Mouse (Mus musculus) lung, embryonic 14.5 days (tissue): ENCODE measurements at regions not wholly inside any gene's neighbourhood (a gene's known extent, or its start where the extent isn't known, plus 50 kb on each side); places are given as distances from the start of the nearest gene placed in this dataset.
A peak's percentile ranks its signal among the peaks of the same experiment; 100 is the strongest.

ENCODE experiments used
- ATAC-seq: fragments of 200-750 bp; cut with Nextera tagmentation; 2 replicates; pipeline ENCODE4 v1.8.0; 2017; ENCODE audit warnings: mild to moderate bottlenecking, moderate TSS enrichment, moderate library complexity; ENCODE audit not compliant: insufficient read depth
- DNase-seq: peaks from one replicate; pipeline ENCODE4 v3.0.0-alpha.2; 2015
- H3K27ac ChIP-seq: fragments of 300-500 bp; sonication (generic); 2 replicates; pipeline ENCODE4 v1.5.1; 2014; ENCODE audit warnings: low read depth, mild to moderate bottlenecking, moderate library complexity
- H3K27me3 ChIP-seq: fragments of 300-500 bp; sonication (generic); 2 replicates; pipeline ENCODE4 v1.6.1; 2014; ENCODE audit warnings: low read length, control low read depth; ENCODE audit not compliant: insufficient read depth
- H3K36me3 ChIP-seq: fragments of 300-500 bp; sonication (generic); 2 replicates; pipeline ENCODE4 v1.6.1; 2014; ENCODE audit warnings: control low read depth; ENCODE audit not compliant: insufficient read depth
- H3K4me1 ChIP-seq: fragments of 300-500 bp; sonication (generic); 2 replicates; pipeline ENCODE4 v1.6.1; 2014; ENCODE audit warnings: antibody characterized with exemption, control low read depth; ENCODE audit not compliant: insufficient read depth
- H3K4me2 ChIP-seq: fragments of 300-500 bp; sonication (generic); 2 replicates; pipeline ENCODE4 v1.6.1; 2014; ENCODE audit warnings: mild to moderate bottlenecking
- H3K4me3 ChIP-seq: fragments of 300-500 bp; sonication (generic); 2 replicates; pipeline ENCODE4 v1.5.1; 2014; ENCODE audit warnings: low read depth, low read length
- H3K9ac ChIP-seq: fragments of 300-500 bp; sonication (generic); 2 replicates; pipeline ENCODE4 v1.6.1; 2014
- H3K9me3 ChIP-seq: fragments of 300-500 bp; sonication (generic); 2 replicates; pipeline ENCODE4 v1.6.1; 2016; ENCODE audit warnings: low read depth, low read length, control low read depth
- CTCF ChIP-seq: IDR thresholded peaks from 2 replicates; pipeline ENCODE4 v1.5.1; 2016; ENCODE audit warnings: antibody characterized with exemption, low read depth
- WGBS: fragments of 180-500 bp; shearing (Covaris S2); extraction: QIAGEN DNeasy Blood & Tissue Kit; methylation state at CpG from one replicate; pipeline ENCODE4 v1.1.7; 2014; 5-methylcytosine and 5-hydroxymethylcytosine counted together

DNA sequence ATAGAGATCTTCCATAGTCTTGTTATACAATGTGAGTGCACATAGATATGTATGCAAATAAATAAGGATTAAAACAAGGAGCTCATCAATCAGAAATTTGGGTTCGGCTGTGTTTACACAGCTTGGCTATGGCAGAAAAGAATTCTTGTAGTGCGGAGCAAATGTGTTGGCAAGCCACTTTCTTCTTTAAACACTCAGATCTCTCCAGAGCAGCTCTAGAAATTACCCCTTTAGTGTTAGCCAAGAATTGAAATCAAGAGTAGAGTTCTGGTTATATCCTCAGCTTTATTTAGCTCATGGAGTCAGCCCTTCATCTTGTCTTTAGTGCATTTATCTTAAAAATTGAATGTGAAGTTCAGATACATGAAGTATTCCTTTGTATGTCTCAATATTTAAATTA lies 164.5 kb upstream of the Fam84a start:
- peak; percentile 49; the same call in 1 of the 2 replicates for ATAC-seq
- no peaks in the 10 kb centered on the region for H3K27me3 ChIP-seq
- no peak overlapping the region for H3K27ac ChIP-seq
- peak; percentile 53 for DNase-seq
- 21% methylated on average over 2 of the region's 2 CpGs for WGBS
- H3K9ac ChIP-seq, result no peak overlapping the region
- H3K4me1 ChIP-seq, result no peaks in the 10 kb centered on the region
- no peak overlapping the region for H3K4me2 ChIP-seq
- H3K36me3 ChIP-seq, result no peaks in the 10 kb centered on the region
- H3K4me3 ChIP-seq, result no peak overlapping the region
- H3K9me3 ChIP-seq, result no peaks in the 10 kb centered on the region
- no peak for TF ChIP-seq CTCF

DNA sequence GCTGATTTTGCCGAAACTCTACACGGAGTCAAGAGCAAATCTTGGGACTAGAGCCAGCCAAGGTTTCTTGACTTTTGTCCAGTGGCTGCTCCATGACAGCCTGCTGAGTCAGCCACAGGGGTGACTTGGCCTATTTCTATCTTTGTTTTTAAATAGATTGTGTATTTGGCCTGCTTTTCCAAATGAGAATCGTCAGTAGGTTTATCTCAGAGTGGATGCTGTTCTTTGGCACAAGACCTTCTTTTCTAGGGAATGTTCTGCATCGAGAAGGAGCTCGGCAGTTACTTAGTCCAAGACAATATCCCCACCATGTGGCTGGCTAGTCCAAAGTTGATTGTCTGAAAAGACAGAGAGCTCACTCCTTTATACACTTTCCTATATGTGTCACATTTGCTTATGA lies 163.9 kb upstream of the Fam84a start:
- H3K4me2 ChIP-seq, result no peak overlapping the region
- peak; percentile 74 for DNase-seq
- no peak overlapping the region for H3K9ac ChIP-seq
- no peak overlapping the region for H3K4me3 ChIP-seq
- ATAC-seq, result peak; percentile 83
- no peak overlapping the region for H3K27ac ChIP-seq
- 39% methylated on average over 5 of the region's 5 CpGs for WGBS
- no peaks in the 10 kb centered on the region for H3K27me3 ChIP-seq
- no peaks in the 10 kb centered on the region for H3K9me3 ChIP-seq
- peak; percentile 42 for TF ChIP-seq CTCF
- H3K4me1 ChIP-seq, result no peaks in the 10 kb centered on the region
- H3K36me3 ChIP-seq, result no peaks in the 10 kb centered on the region

- H3K27ac ChIP-seq, result no peak overlapping the region
- H3K36me3 ChIP-seq, result no peaks in the 10 kb centered on the region
- WGBS, result 34% methylated on average over 2 of the region's 2 CpGs
- H3K4me1 ChIP-seq, result 0 out of 2 replicates have a peak, but pooled peaks cover 3% of the 10 kb centered on the region
- H3K9me3 ChIP-seq, result no peaks in the 10 kb centered on the region
- H3K4me3 ChIP-seq, result no peak overlapping the region
- no peak for ATAC-seq
- no peak overlapping the region for H3K4me2 ChIP-seq
- DNase-seq, result no peak
- H3K27me3 ChIP-seq, result no peaks in the 10 kb centered on the region
- H3K9ac ChIP-seq, result no peak overlapping the region
- no peak for TF ChIP-seq CTCF
Measured at GRCm38 (mm10) chr12:14302366-14302930, 150.6 kb upstream of the Fam84a start.

DNA sequence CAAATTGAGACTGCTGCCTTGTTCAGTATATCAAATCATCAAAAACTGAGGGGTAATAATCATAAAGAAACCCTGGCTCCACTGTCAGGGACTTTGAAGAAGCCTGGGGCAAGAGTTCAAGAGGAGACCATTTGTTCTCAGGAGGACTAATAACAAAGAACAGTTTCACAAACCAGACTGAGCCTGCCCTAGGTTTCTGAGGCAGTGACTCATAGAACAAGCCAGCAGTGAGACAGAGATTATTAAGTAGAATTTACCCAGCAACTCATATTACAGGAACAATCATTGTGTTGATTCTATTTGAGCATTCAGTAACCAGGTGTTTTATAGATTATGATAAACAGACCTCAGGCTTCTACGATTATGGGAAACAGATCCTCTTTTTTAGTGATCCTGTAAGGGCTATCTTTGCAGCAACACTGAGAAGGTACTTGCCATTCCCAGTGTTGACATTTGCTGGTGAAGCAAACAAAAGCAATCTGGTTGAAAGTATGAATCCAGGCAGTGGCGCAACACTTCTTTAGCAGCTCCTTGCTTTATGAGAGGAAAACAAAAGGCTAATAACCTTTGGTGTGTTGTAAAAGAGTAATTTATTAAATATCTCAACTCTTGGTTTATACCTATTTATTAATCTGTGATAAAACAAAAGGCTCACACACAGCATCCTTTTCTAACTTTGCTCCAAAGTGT lies 150.0 kb upstream of the Fam84a start:
- ATAC-seq (no peak), DNase-seq (peak; percentile 5)
- H3K27me3 ChIP-seq, result no peaks in the 10 kb centered on the region
- no peaks in the 10 kb centered on the region for H3K9me3 ChIP-seq
- TF ChIP-seq CTCF, result no peak
- no peaks in the 10 kb centered on the region for H3K36me3 ChIP-seq
- no peak overlapping the region for H3K4me2 ChIP-seq
- H3K4me3 ChIP-seq, result no peak overlapping the region
- H3K27ac ChIP-seq, result no peak overlapping the region
- 51% methylated on average over 2 of the region's 2 CpGs for WGBS
- H3K9ac ChIP-seq, result no peak overlapping the region
- H3K4me1 ChIP-seq, result 0 out of 2 replicates have a peak, but pooled peaks cover 3% of the 10 kb centered on the region

- H3K4me2 ChIP-seq, result no peak overlapping the region
- 78% methylated on average over 3 of the region's 3 CpGs for WGBS
- H3K27ac ChIP-seq, result no peak overlapping the region
- no peaks in the 10 kb centered on the region for H3K9me3 ChIP-seq
- H3K9ac ChIP-seq, result no peak overlapping the region
- no peaks in the 10 kb centered on the region for H3K27me3 ChIP-seq
- H3K36me3 ChIP-seq, result no peaks in the 10 kb centered on the region
- no peaks in the 10 kb centered on the region for H3K4me1 ChIP-seq
- no peak for TF ChIP-seq CTCF
- DNase-seq, result no peak
- no peak for ATAC-seq
- H3K4me3 ChIP-seq, result no peak overlapping the region
Measured at GRCm38 (mm10) chr12:14292083-14292482, 140.2 kb upstream of the Fam84a start.

DNA sequence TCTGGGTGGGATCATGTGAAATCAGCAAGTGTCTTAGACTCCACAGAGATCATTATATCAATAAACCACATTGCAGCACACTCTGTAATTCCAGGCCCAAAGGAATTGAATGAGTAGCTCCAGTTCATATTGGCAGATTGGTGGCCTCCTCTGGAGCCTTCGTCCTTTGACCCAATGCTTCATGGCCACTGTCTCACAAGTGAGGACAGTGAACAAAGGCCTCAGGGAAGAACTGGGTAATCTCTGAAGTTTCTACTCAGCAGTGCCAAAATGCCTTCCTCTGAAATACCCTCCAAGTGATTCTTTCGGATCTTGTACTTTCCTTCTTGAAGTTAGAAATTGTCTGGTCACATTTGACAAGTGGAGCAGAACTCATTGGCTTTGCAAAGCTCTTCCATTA lies 135.8 kb upstream of the Fam84a start:
- Histone ChIP-seq H3K4me2 (no peak overlapping the region), H3K27me3 (no peaks in the 10 kb centered on the region), H3K4me1 (no peaks in the 10 kb centered on the region), H3K27ac (no peak overlapping the region), H3K36me3 (no peaks in the 10 kb centered on the region), H3K4me3 (no peak overlapping the region), H3K9me3 (no peaks in the 10 kb centered on the region), H3K9ac (no peak overlapping the region)
- TF ChIP-seq CTCF, result no peak
- no peak for ATAC-seq
- 86% methylated on average over 2 of the region's 2 CpGs for WGBS
- DNase-seq, result no peak

GRCm38 (mm10) chr12:14286676-14287075 lies 134.8 kb upstream of the Fam84a start:
- Histone ChIP-seq H3K9ac (no peak overlapping the region), H3K4me2 (no peak overlapping the region), H3K9me3 (no peaks in the 10 kb centered on the region), H3K4me1 (no peaks in the 10 kb centered on the region), H3K4me3 (no peak overlapping the region), H3K27me3 (no peaks in the 10 kb centered on the region), H3K36me3 (no peaks in the 10 kb centered on the region), H3K27ac (0 out of 2 replicates have a peak overlapping the region, but pooled peaks have one; percentile 16)
- 86% methylated on average over 1 of the region's 1 CpGs for WGBS
- no peak for TF ChIP-seq CTCF
- no peak for DNase-seq
- ATAC-seq, result peak; percentile 75; the same call in 1 of the 2 replicates
